Mouse (Mus musculus): ENCODE results near the gene Hcn1.

Hcn1 gene

DNA sequence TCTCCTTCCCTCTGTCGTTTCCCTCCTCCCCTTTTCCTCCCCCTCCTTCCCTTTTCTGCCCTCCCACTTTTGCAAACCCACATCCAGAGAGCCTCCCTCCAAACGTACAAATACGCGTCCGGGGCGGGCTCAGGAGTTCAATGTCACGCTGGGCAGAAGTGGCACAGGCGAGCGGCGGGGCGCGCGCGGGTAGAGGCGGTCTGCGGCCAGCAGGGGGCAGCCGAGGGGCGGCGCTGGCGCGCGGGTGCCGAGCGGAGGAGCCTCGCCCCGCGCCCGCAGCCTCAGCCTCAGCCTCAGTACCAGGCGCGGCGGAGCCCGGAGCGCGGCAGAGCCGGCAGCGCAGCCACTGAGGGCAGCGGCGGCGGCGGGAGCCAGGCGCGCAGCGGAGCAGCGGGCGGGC, at the start of gene Hcn1:
TSS of gene Hcn1 (plus strand) at position 140 of the 400 bp plus-strand sequence.
- peak; percentile 26 for DNase-seq (ENCODE audit: low read depth, low spot score)

DNA sequence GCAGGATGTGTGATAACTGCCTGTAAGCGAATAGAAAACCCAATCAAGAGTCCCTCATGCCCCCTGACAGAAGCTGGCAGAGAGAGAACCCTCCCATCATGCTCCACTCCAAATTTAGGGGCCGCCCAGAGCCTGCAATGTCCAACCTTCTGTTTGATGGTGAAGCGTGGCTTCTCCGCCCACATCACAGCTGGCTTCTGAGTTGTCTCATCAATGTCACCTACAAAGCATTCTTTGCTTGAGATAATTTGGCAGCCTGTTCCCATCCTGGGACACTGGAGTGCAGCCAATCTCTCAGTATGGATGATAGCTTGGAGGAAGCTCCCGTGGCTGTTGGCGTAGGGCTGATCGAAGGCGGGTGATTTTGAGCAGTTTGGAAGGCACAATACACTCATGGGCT, 34.9 kb upstream of the Hcn1 start:
- no peak for DNase-seq (ENCODE audit: low read depth, low spot score)

DNA sequence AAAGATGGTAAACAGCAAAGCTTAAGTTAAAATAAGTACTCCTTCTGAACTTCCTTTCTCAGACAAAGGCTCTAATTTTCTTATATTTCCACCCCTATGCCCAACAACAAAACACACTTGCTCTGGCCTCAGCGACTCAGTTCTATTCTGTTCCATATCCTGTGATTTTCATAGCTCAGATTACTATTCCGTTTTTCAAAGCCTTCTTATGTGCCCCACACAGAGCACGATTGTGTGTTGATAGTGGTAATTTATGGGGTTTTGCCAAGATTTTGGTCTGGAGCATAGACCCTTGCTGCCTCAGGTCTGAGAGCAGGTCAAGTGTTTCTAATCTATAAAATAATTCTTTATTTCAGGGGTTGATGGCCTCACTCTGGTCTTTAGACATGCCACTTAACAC, 30.4 kb upstream of the Hcn1 start:
- no peak for DNase-seq (ENCODE audit: low read depth, low spot score)

DNA sequence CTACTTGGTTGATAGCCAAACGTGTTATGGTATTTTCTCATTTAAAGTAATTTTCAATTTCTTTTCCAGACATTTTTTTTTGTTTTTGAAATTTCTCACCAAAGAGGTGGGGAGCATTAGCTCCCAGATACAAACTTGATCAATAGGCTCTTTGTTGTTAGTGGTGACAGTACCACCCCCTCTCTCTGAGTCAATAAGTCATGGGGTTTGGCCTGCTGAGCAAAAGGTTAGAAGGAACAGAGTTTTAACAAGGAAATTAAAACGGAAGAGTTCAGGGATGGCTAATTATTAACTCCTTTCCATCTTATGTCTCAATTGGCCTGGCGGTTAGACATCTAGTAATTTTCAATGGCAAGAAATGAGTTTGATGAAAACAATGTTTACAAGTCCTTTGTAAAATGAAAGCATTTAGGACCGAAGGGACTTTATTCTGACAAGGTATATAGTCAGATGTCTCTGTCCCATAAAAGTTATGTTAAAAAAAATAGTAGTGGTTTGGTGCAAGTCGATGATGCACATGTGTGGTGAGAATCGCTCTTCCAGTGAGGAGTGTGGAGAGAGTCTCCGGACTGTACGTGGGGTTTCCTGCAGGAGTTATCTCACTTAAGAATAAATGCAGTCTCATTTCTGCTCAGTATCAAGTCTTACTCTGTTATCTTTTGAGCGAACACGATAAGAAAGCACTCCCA, 7.5 kb upstream of the Hcn1 start:
- DNase-seq (ENCODE audit: low read depth, low spot score), result no peak

DNA sequence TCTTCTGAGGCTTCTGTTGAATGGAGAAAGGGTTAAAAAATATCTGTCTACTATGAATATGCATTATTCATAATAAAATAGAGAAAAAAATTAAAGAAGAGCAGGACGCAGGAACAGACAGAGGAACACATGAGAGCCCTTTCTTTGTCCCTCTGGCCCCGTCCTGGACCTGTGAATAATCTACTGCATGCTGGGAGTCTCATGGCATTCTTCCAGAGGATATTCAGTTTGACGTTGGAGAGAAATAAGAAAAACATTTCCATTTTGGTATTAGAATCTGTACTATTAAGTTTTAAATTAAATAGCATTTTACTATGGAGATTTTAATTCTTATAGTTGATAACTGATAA, 7.0 kb upstream of the Hcn1 start:
- DNase-seq (ENCODE audit: low read depth, low spot score), result no peak

DNA sequence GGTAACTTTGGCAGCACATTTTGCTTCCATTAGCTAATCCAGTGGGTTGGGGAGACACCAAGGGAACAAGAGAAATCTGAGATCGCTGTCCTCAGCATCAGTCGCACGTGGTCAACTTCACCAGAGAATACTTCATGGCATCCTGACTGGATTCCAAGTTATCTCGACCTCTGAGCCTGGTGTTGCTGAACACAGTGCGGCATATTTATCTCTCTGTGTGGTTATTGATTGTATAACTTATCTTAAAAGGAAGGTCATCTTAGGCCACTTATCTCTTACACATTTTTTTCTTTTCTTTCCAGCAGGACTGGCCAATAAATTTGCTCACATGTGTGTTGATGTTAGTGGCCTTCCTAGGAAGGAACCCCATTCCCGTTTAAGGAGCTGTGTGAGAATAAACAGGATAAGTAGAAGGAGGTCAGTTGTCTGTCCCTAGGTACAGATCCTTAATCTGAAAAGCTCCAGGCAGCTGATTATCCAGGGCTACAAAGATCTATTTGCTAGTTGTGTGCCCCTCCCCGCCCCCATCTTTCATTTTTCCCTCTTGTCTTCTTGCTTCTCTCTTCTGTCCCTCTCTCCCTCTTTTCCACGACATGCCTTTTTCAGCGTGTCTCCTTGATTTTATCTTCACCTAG, 672 bp upstream of the Hcn1 start:
- DNase-seq (ENCODE audit: low read depth, low spot score), result no peak

DNA sequence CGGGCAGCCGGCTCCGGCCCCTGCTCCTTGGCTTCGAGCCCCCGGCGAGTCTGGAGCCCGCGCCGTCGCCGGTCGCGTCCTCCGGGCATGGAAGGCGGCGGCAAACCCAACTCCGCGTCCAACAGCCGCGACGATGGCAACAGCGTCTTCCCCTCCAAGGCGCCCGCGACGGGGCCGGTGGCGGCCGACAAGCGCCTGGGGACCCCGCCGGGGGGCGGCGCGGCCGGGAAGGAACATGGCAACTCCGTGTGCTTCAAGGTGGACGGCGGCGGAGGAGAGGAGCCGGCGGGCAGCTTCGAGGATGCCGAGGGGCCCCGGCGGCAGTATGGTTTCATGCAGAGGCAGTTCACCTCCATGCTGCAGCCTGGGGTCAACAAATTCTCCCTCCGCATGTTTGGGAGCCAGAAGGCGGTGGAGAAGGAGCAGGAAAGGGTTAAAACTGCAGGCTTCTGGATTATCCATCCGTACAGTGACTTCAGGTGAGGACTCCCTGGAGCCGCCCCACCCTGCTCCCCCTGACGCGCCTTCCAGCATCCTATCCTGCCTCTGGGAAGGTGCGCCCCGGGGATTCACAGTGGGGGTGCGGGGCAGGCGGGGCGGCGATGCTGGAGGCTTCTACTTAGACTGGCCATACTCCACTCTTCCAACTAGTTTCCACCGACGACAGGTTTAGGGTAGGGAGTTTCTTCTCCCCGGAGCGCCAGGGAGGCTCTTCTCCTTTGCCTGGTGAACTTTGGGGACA, 668 bp downstream of the Hcn1 start:
- DNase-seq (ENCODE audit: low read depth, low spot score), result no peak

DNA sequence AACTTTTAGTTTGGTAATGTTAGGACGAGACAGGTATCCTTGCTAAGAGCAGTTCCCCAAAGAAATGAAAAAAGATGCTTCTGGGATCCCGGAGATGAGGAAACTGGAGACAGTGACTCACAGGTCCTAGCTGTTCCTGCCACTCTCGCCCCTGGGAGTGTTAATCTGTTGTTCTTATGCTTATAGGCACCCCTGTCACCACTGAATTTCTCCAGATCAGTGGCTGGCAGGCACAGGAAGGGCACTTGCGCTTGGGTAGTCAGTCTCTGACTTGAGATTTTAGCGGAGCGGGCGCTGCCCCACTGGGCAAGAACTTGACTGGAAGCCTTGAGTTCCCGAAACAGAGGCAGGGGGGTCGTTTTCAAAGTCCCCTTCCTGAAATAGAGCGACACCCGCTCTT, 1.3 kb downstream of the Hcn1 start:
- no peak for DNase-seq (ENCODE audit: low read depth, low spot score)

DNA sequence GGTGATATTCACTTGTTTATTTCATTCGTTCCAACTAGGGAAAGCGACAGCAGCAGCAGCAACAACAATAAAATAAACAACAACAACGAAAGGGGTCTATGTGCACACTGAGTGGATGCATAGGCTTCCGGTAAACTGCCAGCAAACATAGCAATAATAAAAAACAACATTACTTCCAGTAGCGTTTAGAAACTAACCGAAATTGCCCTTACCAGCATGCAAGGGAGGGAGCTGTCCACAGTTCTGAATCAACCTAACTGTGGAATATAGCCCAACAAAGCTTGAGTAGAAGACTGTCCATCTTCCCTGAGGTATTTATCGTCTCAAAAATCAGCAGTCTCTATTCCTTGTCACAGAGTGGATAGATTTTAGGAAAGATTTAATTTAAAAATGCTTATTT, 2.0 kb downstream of the Hcn1 start:
- no peak for DNase-seq (ENCODE audit: low read depth, low spot score)

DNA sequence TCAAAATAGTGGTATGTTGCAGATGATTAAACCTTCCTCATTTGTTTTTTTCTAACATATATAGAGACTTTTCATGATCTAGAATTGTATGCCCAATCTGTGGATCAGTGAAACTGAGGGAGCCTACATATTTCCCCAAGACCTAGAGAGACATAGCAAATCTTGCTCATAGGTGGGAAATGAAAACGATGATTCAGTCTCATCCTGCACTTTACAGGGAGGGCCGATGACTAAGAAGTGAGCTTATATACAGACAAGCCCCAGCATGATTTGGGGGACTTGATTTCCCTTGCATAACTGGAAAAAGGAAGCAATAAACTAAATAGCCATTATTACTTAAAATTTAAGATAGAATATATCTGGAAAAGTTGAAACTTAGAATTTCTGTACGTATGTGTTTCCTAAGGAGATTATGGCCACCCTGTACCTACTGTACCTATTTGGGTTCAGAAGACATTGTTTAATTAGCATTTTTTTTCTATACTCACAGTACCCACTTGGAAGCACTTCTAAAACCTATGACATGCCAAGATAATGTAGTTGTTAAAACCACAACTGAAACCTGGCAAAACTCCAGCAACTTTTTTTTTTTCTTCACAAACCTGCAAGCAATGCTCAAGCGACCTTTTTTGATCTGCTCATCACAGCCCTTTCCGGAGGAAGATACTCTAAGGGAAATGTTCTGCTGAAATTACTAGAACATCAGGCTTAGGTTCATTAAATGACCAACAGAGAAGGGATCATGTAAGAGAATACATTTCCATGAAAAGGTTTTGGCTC, 3.0 kb downstream of the Hcn1 start:
- DNase-seq (ENCODE audit: low read depth, low spot score), result no peak

DNA sequence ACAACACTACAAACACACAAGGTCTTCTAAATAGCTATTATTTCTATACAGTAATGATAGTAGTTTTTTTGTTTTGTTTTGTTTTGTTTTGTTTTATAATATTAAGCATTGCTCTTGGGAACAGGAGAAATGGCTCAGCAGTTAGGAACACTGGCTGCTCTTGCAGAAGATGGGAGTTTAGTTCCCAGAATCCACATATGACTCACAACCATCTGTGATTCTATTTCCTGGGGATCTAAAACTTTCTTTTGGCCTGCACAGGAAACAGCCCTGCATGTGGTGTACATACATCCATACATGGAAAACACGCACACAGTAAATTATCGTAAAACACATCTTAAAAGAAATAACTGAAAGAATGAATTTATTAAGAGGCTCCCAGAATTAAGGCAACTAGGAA, 9.8 kb downstream of the Hcn1 start:
- DNase-seq (ENCODE audit: low read depth, low spot score), result no peak

DNA sequence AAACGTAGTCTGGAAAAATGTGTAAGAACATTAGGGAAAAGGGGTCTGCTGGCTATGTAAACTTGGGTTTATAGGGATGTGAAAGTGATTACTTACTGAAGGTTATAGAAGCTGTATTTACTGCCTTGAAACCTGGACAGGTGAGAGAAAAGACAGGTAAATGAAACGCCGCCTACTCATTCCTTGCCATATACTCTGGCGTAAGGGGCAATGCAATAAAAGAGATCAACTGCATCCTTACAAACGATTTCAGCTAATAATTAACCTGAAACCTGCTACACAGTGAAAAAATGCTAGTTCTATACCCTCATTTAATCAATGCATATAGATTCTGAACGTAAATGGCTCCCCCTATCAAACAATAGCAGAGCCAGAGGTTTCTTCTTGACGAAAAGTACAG, 17.4 kb downstream of the Hcn1 start:
- no peak for DNase-seq (ENCODE audit: low read depth, low spot score)

DNA sequence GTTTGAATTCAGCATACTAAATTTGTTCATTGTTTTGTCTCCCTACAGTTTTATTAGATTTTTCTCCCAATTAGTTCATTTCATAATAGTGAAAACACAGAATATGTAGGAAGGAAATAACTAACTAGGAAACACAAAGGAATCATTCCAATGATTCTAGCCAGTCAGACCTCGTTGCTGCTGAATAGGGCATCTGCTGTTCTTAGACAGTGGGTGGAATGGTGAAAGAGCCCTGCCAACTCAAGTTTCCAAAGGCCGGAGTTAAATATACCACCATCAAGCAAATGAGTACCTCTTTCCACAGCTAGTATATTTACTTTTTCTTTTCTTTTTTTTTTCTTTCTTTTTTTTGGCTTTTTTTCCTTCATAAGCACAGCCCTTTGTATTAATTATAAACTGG, 55.4 kb downstream of the Hcn1 start:
- DNase-seq (ENCODE audit: low read depth, low spot score), result no peak

DNA sequence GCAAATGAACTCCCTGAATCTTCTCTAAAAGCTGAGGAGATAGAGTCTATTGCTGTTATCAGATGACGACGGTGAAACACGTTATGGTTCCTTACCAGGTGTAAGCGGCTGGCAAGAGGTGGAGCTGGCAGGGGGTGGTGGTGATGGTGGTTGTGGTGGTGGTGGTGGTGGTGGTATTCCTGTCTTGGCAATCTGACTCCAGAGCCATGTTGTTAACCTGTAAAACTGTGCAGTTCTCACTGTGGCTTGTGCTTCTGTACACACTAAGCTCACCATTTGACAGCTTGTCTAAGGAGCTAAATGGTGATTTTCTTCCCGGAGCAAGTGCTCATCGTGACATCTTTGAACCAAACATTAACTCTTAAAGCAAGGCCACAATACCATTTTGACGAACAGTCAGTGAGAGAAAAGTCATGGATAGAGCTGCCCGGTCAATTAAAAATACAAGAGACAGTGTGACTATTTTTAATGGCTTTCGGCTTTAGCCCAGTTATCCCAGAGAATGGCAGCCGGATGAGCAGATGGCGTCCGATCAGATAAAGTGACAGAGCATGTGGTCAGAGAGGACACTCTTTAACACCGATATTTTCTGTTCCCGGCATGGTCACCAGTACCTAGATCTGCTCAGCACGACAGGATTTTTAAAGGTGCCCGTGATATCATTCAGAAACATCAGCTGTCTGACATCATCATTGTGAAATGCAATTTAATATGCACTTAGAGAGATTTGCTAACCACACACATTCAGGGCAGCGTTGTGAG, 56.5 kb downstream of the Hcn1 start:
- DNase-seq (ENCODE audit: low read depth, low spot score), result no peak

DNA sequence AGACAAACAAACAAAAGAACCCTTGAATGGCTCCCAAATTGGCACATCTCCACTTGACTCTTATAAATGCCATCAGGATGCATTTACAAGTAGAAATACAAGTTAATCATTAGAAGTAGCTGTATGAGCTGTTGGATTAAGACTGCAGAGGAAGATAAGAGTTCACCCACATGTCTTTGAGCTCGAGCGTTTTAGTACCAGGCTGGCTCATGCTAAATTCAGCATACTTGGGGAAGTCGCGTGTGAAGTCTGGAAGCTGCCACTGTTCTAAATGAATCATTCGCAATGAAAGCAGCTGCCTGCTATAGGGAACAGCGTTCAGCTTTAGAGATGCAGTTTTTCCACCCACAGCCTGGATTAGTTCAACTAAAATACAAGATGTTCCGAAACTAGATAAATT, 57.4 kb downstream of the Hcn1 start:
- peak; percentile 55 for DNase-seq (ENCODE audit: low read depth, low spot score)

DNA sequence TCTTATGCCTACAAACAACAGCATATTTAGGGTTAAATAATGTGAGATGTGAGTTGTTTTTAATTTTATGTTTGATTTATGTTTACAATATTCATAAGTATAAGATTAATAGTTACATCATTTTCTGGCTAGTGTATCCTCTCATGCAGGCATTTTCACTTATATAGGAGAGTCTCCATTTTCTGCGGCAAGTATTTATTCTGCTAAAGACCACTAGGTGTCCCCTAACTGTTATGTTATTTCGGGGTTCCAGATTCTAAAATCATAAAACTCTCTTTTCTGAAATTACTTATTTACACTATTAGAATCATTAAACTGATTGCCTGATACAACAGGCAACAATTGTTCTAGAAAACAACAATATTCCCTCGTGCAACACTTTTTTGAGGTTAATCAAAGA, 60.5 kb downstream of the Hcn1 start:
- no peak for DNase-seq (ENCODE audit: low read depth, low spot score)

DNA sequence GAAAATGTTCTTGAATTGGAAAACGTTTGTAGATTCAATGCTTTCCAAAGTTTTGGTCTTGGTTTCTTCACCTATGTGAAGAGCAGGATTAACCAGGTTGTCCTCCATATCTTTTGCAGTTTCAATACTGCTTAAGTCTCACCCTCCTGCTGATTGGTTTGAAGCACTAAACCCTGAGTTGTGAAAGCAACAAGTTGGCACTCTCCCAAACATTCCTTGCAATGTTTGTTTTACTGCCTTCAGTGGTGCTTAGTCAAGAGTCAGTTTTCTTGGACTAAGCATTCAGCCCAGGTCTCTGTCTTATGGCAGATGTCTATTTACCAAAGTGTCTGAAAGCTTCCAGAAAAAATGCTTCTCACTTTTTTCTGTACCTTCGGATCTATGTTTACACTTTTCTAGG, 67.2 kb downstream of the Hcn1 start:
- DNase-seq (ENCODE audit: low read depth, low spot score), result no peak

DNA sequence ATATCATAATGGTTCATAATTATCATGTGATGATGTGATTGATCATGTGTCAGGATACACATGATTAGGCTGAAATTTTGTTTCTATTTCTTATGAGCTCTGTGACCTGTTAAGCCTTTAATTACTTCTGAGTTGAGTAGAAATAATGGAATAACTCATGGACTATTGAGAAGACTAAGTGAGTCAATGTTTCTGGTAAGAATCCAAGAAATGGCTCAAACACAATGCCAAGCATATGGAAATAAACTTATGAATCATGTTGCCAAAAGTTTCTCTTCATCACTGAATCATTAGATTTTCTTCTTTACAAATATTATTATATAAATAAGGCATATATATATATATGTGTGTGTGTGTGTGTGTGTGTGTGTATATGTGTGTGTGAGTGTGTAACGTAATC, 69.7 kb downstream of the Hcn1 start:
- DNase-seq (ENCODE audit: low read depth, low spot score), result no peak

DNA sequence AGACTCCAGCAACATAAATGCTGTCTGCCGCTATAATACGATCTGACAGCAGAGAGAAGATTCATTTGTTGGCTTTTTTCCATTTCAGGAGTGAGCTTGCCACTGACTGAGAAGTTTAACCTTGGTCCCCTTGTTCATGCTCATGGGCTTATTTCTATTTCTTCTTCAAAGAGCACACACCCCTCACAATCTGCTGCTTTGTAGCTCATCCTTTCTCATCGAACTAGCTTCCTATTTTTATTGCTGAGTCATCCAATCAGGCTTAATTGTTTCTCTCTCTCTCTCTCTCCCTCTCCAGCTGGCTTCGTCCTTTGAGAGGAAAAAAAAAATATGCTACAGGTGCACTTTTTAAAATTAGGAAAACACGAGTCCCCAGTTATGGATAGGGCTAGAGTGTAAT, 74.3 kb downstream of the Hcn1 start:
- no peak for DNase-seq (ENCODE audit: low read depth, low spot score)

DNA sequence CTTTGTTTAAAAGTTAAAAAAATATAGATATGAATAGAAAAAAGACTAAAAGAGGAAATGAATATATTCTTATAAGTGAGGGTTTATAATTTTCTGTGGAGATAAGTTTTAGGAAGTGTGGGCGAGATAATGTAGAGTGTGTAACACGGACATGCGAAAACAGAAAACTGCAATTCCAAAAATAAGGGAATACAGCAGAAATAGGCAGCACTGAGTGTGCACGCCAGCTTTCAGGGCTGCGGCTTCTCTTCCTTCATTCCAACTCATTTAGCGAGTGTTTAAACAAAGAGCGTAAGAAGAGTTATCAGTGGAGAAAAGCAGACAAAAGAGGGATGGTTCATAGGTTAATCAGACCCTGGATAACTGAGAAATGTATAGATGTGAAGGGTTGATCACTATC, 85.5 kb downstream of the Hcn1 start:
- DNase-seq (ENCODE audit: low read depth, low spot score), result no peak

DNA sequence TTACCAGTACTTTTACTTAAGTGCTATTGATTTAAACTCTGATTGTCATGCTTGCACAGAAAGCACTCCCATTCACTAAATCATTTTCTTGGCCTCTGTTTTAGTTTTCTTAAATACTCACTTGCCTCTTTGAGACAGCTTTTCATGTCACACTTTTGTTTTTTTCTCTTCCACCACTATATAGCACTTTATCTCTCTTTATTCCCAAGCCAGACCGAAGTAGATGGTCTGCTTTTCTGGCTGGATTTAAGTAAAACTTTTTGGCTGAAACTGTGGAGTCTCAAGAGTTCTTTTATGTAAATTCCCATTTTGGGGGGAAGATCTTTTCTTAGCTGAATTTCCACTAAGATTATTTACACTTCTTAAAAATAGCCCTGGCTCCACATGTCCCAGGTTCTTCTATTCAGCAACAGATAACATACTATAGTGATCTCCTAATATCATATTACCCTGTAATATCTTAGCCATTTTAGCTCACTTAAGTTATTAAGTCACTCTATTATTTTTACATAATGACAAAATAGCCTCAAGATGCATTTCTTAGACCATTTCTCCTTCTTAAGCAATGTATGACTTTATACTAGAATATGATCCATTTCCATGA, 92.7 kb downstream of the Hcn1 start:
- DNase-seq (ENCODE audit: low read depth, low spot score), result no peak
